Mouse (Mus musculus) erythroblast, embryonic 14.5 days (primary cell): ENCODE measurements around the gene Klk1b4.

ENCODE experiments used
- GATA1 ChIP-seq: IDR thresholded peaks from 2 replicates; pipeline ENCODE4 v1.6.1; 2012; ENCODE audit warnings: low read length, inconsistent platforms, mixed read lengths
- TAL1 ChIP-seq: IDR thresholded peaks from 3 replicates; pipeline ENCODE4 v1.6.1; 2012; ENCODE audit warnings: low read length, inconsistent platforms, mixed read lengths

- TF ChIP-seq GATA1 = no peak
- TF ChIP-seq TAL1 = no peak
Measured at GRCm38 (mm10) chr7:44253023-44253616, 45.9 kb downstream of the Klk1b4 start.
